Mouse (Mus musculus) retina, postnatal 1 day (tissue): Measurements from ENCODE around the gene Calb2.

Source experiments
- DNase-seq: peaks from one replicate; pipeline ENCODE4 v3.0.0-alpha.2; 2012

The Calb2 gene

GRCm38 (mm10) chr8:110168046-110168445, at the start of gene Calb2:
TSS of gene Calb2 (minus strand) at chr8:110168210.
- peak; percentile 83 for DNase-seq

GRCm38 (mm10) chr8:110217681-110218131, 49.7 kb upstream of the Calb2 start:
- peak; percentile 99 for DNase-seq

GRCm38 (mm10) chr8:110217198-110217597, 49.2 kb upstream of the Calb2 start:
- no peak for DNase-seq

GRCm38 (mm10) chr8:110216253-110216652, 48.2 kb upstream of the Calb2 start:
- no peak for DNase-seq

GRCm38 (mm10) chr8:110215365-110215764, 47.4 kb upstream of the Calb2 start, which contains the start of gene Cmtr2:
TSS of gene Cmtr2 (plus strand) at chr8:110215665.
- DNase-seq, result no peak

GRCm38 (mm10) chr8:110201806-110202205, 33.8 kb upstream of the Calb2 start:
- peak; percentile 58 for DNase-seq

- peak; percentile 76 for DNase-seq
Observed at GRCm38 (mm10) chr8:110196678-110197077, 28.7 kb upstream of the Calb2 start.

- peak; percentile 57 for DNase-seq
Observed at GRCm38 (mm10) chr8:110188961-110189750, 21.1 kb upstream of the Calb2 start.

GRCm38 (mm10) chr8:110185538-110185937, 17.5 kb upstream of the Calb2 start:
- no peak for DNase-seq

- DNase-seq, result peak; percentile 62
Observed at GRCm38 (mm10) chr8:110183748-110184147, 15.7 kb upstream of the Calb2 start.

GRCm38 (mm10) chr8:110182735-110183367, 14.8 kb upstream of the Calb2 start:
- DNase-seq, result no peak

- DNase-seq, result peak; percentile 78
Observed at GRCm38 (mm10) chr8:110177359-110178155, 9.5 kb upstream of the Calb2 start.

GRCm38 (mm10) chr8:110174826-110175225, 6.8 kb upstream of the Calb2 start:
- DNase-seq, result no peak

GRCm38 (mm10) chr8:110172161-110172560, 4.2 kb upstream of the Calb2 start:
- DNase-seq, result no peak

GRCm38 (mm10) chr8:110166270-110166669, 1.7 kb downstream of the Calb2 start:
- DNase-seq, result no peak

GRCm38 (mm10) chr8:110162007-110162406, 6.0 kb downstream of the Calb2 start:
- DNase-seq, result no peak

- no peak for DNase-seq
Observed at GRCm38 (mm10) chr8:110152951-110153350, 15.1 kb downstream of the Calb2 start.

- peak; percentile 84 for DNase-seq
Observed at GRCm38 (mm10) chr8:110145538-110145937, 22.5 kb downstream of the Calb2 start.

- DNase-seq, result no peak
Observed at GRCm38 (mm10) chr8:110140770-110141169, 27.2 kb downstream of the Calb2 start.

- no peak for DNase-seq
Observed at GRCm38 (mm10) chr8:110140156-110140555, 27.9 kb downstream of the Calb2 start.

- DNase-seq, result peak; percentile 7
Observed at GRCm38 (mm10) chr8:110135515-110135914, 32.5 kb downstream of the Calb2 start.

GRCm38 (mm10) chr8:110134236-110134635, 33.8 kb downstream of the Calb2 start:
- DNase-seq, result no peak

- peak; percentile 88 for DNase-seq
Observed at GRCm38 (mm10) chr8:110130537-110130936, 37.5 kb downstream of the Calb2 start.
